Mouse (Mus musculus) stomach, embryonic 14.5 days (tissue): ENCODE measurements around the gene Sec24a. TPM values are rescaled to one million over a fixed set of nuclear protein-coding genes. Genes with fewer than 3 reads are reported as not detected.

ENCODE experiments used
- ATAC-seq: fragments of 200-750 bp; cut with Nextera tagmentation; 2 replicates; pipeline ENCODE4 v1.8.0; 2017; ENCODE audit warnings: low read depth, moderate TSS enrichment; ENCODE audit not compliant: insufficient number of reproducible peaks, insufficient read depth, low FRiP score
- H3K27ac ChIP-seq: fragments of 300-500 bp; sonication (generic); 2 replicates; pipeline ENCODE4 v1.5.1; 2014; ENCODE audit warnings: mild to moderate bottlenecking, low read length, moderate library complexity, mixed read lengths
- H3K27me3 ChIP-seq: fragments of 300-500 bp; sonication (generic); 2 replicates; pipeline ENCODE4 v1.6.1; 2014; ENCODE audit warnings: low read length, control low read depth, mixed read lengths; ENCODE audit not compliant: control insufficient read depth, insufficient read depth
- H3K36me3 ChIP-seq: fragments of 300-500 bp; sonication (generic); 2 replicates; pipeline ENCODE4 v1.6.1; 2014; ENCODE audit warnings: mild to moderate bottlenecking, control low read depth, low read length, moderate library complexity, mixed read lengths; ENCODE audit not compliant: control insufficient read depth, insufficient read depth
- H3K4me1 ChIP-seq: fragments of 300-500 bp; sonication (generic); 2 replicates; pipeline ENCODE4 v1.6.1; 2014; ENCODE audit warnings: low read length, control low read depth, mixed read lengths; ENCODE audit not compliant: control insufficient read depth, insufficient read depth
- H3K4me2 ChIP-seq: fragments of 300-500 bp; sonication (generic); replicated peaks from 2 replicates; pipeline ENCODE4 v1.6.1; 2014; ENCODE audit warnings: low read depth, low read length, control low read depth
- H3K4me3 ChIP-seq: fragments of 300-500 bp; sonication (generic); 2 replicates; pipeline ENCODE4 v1.5.1; 2014; ENCODE audit warnings: low read depth, low read length, control low read depth
- H3K9ac ChIP-seq: fragments of 300-500 bp; sonication (generic); replicated peaks from 2 replicates; pipeline ENCODE4 v1.6.1; 2014; ENCODE audit warnings: low read depth, mild to moderate bottlenecking, control low read depth, low read length, moderate library complexity, mixed read lengths
- H3K9me3 ChIP-seq: fragments of 300-500 bp; sonication (generic); 2 replicates; pipeline ENCODE4 v1.6.1; 2016; ENCODE audit warnings: low read depth, low read length, control low read depth; ENCODE audit not compliant: control insufficient read depth
- WGBS: fragments of 180-500 bp; shearing (Covaris S2); extraction: QIAGEN DNeasy Blood & Tissue Kit; methylation state at CpG from one replicate; pipeline ENCODE4 v1.1.7; 2014; 5-methylcytosine and 5-hydroxymethylcytosine counted together
- polyA plus RNA-seq: library from polyadenylated mRNA; unstranded; fragments of >200 nt; fragmentation: Nextera tagmentation; extraction: Ambion mirVana; gene quantifications from 2 replicates; pipeline ENCODE4 v1.2.1, GENCODE M21; 2014

The Sec24a gene
- 19.0 and 19.7 TPM in 2 replicates for polyA plus RNA-seq

DNA sequence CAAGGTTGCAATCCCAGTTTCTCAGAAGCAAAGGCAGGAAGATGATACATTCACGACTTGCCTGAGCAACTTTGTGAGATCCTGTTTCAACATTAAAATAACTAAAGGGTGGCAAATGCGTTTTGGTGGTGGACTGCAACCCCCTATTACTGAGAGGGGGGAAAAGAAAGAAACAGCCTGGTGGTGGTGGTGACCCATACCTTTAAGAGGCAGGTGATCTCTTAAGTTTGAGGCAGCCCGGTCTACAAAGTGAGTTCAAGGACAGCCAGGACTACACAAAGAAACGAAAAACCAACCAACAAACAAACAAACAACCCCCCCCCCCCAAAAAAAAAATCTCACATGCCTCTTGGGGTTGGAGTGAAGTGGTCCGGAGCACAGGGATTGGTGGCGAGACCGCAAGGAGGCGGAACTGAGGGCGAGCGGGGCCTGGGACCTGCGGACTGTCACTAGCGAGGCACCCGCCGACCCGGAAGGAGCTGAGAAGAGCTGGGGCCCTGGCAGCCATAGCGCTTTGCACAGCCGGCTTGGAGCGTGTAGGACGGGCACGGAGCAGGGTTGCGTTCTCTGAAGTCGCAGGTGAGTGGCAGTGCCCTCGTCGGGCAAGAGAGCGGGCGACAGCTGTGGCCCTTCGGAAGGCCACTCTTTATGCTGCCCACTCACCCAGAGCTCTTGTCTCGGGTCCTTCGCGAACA is at the start of gene Sec24a, which contains the start of gene Sar1b:
TSS of gene Sec24a (minus strand) at position 422 of the 695 bp plus-strand sequence.
TSS of gene Sar1b (plus strand) at position 475 of the 695 bp plus-strand sequence.
- 1% methylated on average over 30 of the region's 30 CpGs for WGBS
- peak within 1 kb of the TSS; percentile 85 for H3K4me2 ChIP-seq
- H3K9ac ChIP-seq, result peak within 1 kb of the TSS; percentile 75
- H3K9me3 ChIP-seq, result no peaks in the 10 kb centered on the region
- H3K4me1 ChIP-seq, result peaks cover 6% of the 10 kb centered on the region; the same call in 1 of the 2 replicates
- ATAC-seq, result peak; percentile 92
- no peaks in the 10 kb centered on the region for H3K36me3 ChIP-seq
- no peaks in the 10 kb centered on the region for H3K27me3 ChIP-seq
- H3K27ac ChIP-seq, result no peak within 1 kb of the TSS
- peak within 1 kb of the TSS; percentile 82 for H3K4me3 ChIP-seq

DNA sequence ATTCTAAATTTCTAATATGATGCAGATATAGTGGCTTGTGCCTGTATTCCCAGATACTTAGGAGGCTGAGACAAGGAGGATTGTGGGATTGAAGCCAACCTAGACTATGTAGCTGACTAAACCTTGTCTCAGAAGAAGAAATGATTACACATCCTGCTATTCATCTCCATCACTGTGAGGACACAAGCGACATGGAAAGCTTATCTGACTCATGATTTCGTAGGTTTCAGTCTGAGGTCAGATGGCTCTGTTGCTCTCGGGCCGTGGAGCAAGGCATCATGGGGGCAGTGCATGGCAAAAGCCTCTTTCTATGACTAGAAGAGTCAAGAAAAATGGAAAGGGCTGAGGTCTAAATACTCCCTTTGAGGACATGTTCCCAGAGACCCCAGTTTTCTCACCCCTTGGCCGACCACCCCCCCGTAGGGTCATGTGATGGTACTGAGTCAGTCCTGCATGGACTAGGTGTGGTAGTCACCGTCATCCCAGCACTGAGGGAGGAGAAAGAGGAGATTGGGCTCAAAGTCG is 48.6 kb upstream of the Sec24a start:
- Histone ChIP-seq H3K36me3 (peaks cover 5% of the 10 kb centered on the region; the same call in 1 of the 2 replicates), H3K4me2 (no peak overlapping the region), H3K9me3 (no peaks in the 10 kb centered on the region; the same call in 1 of the 2 replicates), H3K27ac (no peak overlapping the region), H3K9ac (no peak overlapping the region), H3K4me1 (no peaks in the 10 kb centered on the region), H3K4me3 (no peak overlapping the region), H3K27me3 (no peaks in the 10 kb centered on the region)
- 91% methylated on average over 8 of the region's 8 CpGs for WGBS
- ATAC-seq, result no peak

DNA sequence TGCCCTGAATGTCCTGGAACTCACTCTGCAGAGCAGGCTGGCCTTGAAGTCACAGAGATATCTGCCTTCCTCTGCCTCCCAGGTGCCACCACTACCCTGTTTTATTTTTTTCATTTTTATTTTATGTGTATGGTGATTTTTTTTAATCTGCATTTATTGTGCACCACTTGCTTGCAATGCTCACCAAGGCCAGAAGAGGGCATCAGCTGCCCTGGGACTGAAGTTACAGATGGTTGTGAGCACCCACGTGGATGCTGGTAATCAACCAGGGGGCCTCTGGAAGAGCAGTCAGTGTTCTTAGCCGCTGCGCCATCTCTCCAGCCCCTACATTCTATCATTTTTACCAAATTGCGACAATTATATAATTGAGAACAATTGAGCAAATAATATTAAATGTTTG is 47.8 kb upstream of the Sec24a start:
- no peaks in the 10 kb centered on the region; the same call in 1 of the 2 replicates for H3K9me3 ChIP-seq
- no peak overlapping the region for H3K9ac ChIP-seq
- no peaks in the 10 kb centered on the region for H3K4me1 ChIP-seq
- no peak overlapping the region for H3K4me3 ChIP-seq
- H3K27me3 ChIP-seq, result no peaks in the 10 kb centered on the region
- ATAC-seq, result no peak
- H3K36me3 ChIP-seq, result no peaks in the 10 kb centered on the region; the same call in 1 of the 2 replicates
- 87% methylated on average over 4 of the region's 4 CpGs for WGBS
- no peak overlapping the region for H3K27ac ChIP-seq
- H3K4me2 ChIP-seq, result no peak overlapping the region

GRCm38 (mm10) chr11:51809632-51810224 is 46.3 kb upstream of the Sec24a start:
- Histone ChIP-seq H3K4me1 (peaks cover 3% of the 10 kb centered on the region; the same call in 1 of the 2 replicates), H3K4me2 (no peak overlapping the region), H3K4me3 (no peak overlapping the region), H3K27me3 (no peaks in the 10 kb centered on the region), H3K36me3 (no peaks in the 10 kb centered on the region), H3K9ac (no peak overlapping the region), H3K27ac (no peak overlapping the region), H3K9me3 (no peaks in the 10 kb centered on the region; the same call in 1 of the 2 replicates)
- ATAC-seq, result no peak
- WGBS, result 62% methylated on average over 6 of the region's 6 CpGs

GRCm38 (mm10) chr11:51807108-51807879 is 43.9 kb upstream of the Sec24a start:
- H3K27ac ChIP-seq, result no peak overlapping the region; the same call in 1 of the 2 replicates
- peaks cover 3% of the 10 kb centered on the region; the same call in 1 of the 2 replicates for H3K4me1 ChIP-seq
- no peaks in the 10 kb centered on the region for H3K36me3 ChIP-seq
- H3K9ac ChIP-seq, result no peak overlapping the region
- H3K27me3 ChIP-seq, result no peaks in the 10 kb centered on the region
- WGBS, result 37% methylated on average over 13 of the region's 13 CpGs
- no peak for ATAC-seq
- H3K4me3 ChIP-seq, result no peak overlapping the region
- H3K9me3 ChIP-seq, result no peaks in the 10 kb centered on the region; the same call in 1 of the 2 replicates
- no peak overlapping the region for H3K4me2 ChIP-seq

DNA sequence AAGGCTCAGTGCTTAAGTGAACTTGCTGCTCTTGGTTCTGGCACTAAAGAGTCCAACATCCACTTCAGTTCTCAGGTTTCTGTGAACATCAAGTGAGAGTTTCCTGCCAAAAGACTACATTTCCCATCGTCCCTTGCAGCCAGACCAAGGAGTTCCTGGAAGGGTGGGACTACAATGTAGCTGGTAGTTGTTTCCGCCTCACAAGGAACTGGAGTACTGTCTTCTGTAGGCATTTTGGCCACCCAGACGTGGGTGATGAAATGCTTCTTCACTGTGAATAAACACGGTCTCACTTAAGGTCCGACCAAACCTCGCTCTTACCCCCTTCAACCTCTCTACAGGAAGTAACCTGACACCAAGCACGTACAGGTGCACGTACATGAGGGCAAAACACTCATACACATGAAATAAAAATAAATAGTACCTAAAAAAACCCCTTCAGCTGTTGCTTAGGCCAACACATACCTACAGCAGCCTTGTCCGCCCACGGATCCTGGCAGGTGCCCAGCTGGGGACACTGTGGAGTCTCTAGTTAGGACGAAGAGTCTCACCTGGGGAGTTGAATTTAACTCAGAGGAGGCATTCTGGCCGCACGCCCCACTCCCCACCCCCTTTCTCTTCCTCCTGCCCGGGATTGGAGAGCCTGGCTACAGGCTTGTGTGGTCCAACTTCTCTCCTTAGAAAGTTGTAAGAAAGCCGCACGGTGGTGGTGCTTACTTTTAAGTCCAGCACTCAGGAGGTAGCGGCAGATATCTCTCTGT is 42.0 kb upstream of the Sec24a start:
- no peak overlapping the region for H3K9ac ChIP-seq
- peaks cover 3% of the 10 kb centered on the region; the same call in 1 of the 2 replicates for H3K4me1 ChIP-seq
- H3K4me3 ChIP-seq, result peak overlapping the region; percentile 38
- peak; percentile 70; the same call in 1 of the 2 replicates for ATAC-seq
- H3K36me3 ChIP-seq, result no peaks in the 10 kb centered on the region
- H3K4me2 ChIP-seq, result peak overlapping the region; percentile 57
- WGBS, result 15% methylated on average over 17 of the region's 17 CpGs
- no peaks in the 10 kb centered on the region for H3K9me3 ChIP-seq
- peak overlapping the region; percentile 50 for H3K27ac ChIP-seq
- no peaks in the 10 kb centered on the region for H3K27me3 ChIP-seq

DNA sequence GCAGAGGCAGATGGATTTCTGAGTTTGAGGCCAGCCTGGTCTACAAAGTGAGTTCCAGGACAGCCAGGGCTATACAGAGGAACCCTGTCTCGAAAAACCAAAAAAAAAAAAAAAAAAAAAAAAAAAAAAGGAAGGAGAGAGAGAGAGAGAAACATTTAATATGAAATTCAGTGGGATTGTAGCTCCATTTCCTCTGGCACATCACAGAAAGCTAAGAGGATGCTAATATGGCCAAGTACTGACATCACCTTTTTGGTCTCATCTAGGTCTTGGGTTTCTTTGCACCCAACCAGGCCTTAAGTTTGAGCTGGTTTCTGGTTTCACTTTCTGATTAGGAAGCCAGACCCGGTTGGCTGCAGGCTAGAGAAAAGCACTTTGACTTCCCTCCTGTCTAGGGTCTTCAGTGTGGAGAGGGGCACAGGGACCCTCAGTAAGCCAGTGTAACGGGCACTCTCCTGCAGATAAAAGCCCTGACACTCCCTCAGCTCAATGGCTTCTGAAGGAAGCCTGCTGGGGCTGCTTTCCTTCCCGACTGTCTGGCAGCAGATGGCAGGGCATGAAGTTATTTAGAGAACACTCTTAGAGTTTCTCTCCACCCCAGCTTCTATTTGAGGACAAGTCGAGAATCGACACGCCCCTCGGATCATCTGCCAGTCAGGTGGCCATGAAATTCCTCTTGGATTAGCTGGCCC is 37.3 kb upstream of the Sec24a start:
- Histone ChIP-seq H3K9me3 (no peaks in the 10 kb centered on the region), H3K27me3 (no peaks in the 10 kb centered on the region), H3K4me1 (peaks cover 3% of the 10 kb centered on the region; the same call in 1 of the 2 replicates), H3K9ac (no peak overlapping the region), H3K4me3 (no peak overlapping the region), H3K27ac (no peak overlapping the region), H3K4me2 (no peak overlapping the region), H3K36me3 (no peaks in the 10 kb centered on the region)
- 27% methylated on average over 7 of the region's 8 CpGs for WGBS
- no peak for ATAC-seq
